In genomic region chr17:29340406-29341261, GRCm38 (mm10) we compare ENCODE assay signal across 8 mouse cellular contexts. TPM values are rescaled to one million over a fixed set of nuclear protein-coding genes. Genes with fewer than 3 reads are reported as not detected.
A peak's percentile ranks its signal among the peaks of the same experiment; 100 is the strongest.
DNase-seq lines count a peak whose midpoint lies in the region; ATAC-seq and TF ChIP-seq lines count a peak whose summit lies in the region.

No protein-coding gene starts in this region.

- peak; percentile 66 to 69 for DNase-seq in heart, adult 2 months
- DNase-seq in heart, postnatal 4 days: no peak
- no peak for DNase-seq in embryo, embryonic 10.5 days (ENCODE audit: low spot score)
- no peak for DNase-seq in ovary, postnatal 10 days (ENCODE audit: low spot score)
- DNase-seq in right cerebral cortex, postnatal 25 days: no peak

- peak overlapping the region; percentile 44 for H3K4me2 ChIP-seq in limb, embryonic 13.5 days (replicated peaks)

- H3K36me3 ChIP-seq in heart, adult 2 months (ENCODE audit: control insufficient read depth, insufficient read depth, low read length): no peaks in the 10 kb centered on the region; the same call in 1 of the 2 replicates
- H3K36me3 ChIP-seq in C2C12 (ENCODE audit: control insufficient read depth, insufficient read depth): peaks cover 58% of the 10 kb centered on the region
- peaks cover 76% of the 10 kb centered on the region for H3K36me3 ChIP-seq in limb, embryonic 13.5 days

- no peak for ATAC-seq in limb, embryonic 13.5 days (ENCODE audit: low FRiP score, low read depth)

- TF ChIP-seq CTCF in heart, adult 2 months (IDR thresholded peaks at IDR 0.05): no peak
- no peak for TF ChIP-seq CTCF in C2C12 (IDR thresholded peaks at IDR 0.05; ENCODE audit: control insufficient read depth, insufficient read depth, insufficient read length)
- no peak for TF ChIP-seq CTCF in embryonic fibroblast, embryonic 13.5 days (IDR thresholded peaks at IDR 0.05; ENCODE audit: borderline replicate concordance, insufficient read depth, low read length)

- peak overlapping the region; percentile 21 for H3ac ChIP-seq in C2C12 (ENCODE audit: control insufficient read depth, insufficient read length, low read depth)

- H3K9me3 ChIP-seq in limb, embryonic 13.5 days: no peaks in the 10 kb centered on the region

- H3K4me3 ChIP-seq in heart, adult 2 months: no peak overlapping the region
- H3K4me3 ChIP-seq in C2C12 (ENCODE audit: insufficient read depth, poor library complexity, severe bottlenecking): no peak overlapping the region
- no peak overlapping the region for H3K4me3 ChIP-seq in embryonic fibroblast, embryonic 13.5 days (ENCODE audit: insufficient read depth, low read length)
- no peak overlapping the region for H3K4me3 ChIP-seq in limb, embryonic 13.5 days

- H3K27ac ChIP-seq in heart, adult 2 months: peak overlapping the region; percentile 92
- H3K27ac ChIP-seq in embryonic fibroblast, embryonic 13.5 days (ENCODE audit: insufficient read depth, low read length): peak overlapping the region; percentile 66; the same call in 1 of the 2 replicates
- peak overlapping the region; percentile 85 for H3K27ac ChIP-seq in limb, embryonic 13.5 days

- no peak overlapping the region for H3K9ac ChIP-seq in heart, adult 2 months (ENCODE audit: low read depth, low read length)
- peak overlapping the region; percentile 32 for H3K9ac ChIP-seq in limb, embryonic 13.5 days

- intact Hi-C loops in heart, adult 2 months (cut with DNase I): no loop called here

- H3K27me3 ChIP-seq in heart, adult 2 months (ENCODE audit: control insufficient read depth, insufficient read depth, low read length): no peaks in the 10 kb centered on the region
- no peaks in the 10 kb centered on the region for H3K27me3 ChIP-seq in C2C12 (ENCODE audit: control insufficient read depth, insufficient read depth, insufficient read length)
- no peaks in the 10 kb centered on the region for H3K27me3 ChIP-seq in limb, embryonic 13.5 days

- H3K4me1 ChIP-seq in heart, adult 2 months (ENCODE audit: control insufficient read depth, insufficient read depth, low read length): peaks cover 35% of the 10 kb centered on the region
- H3K4me1 ChIP-seq in embryonic fibroblast, embryonic 13.5 days (ENCODE audit: control insufficient read depth, insufficient read depth, low read length): peaks cover 24% of the 10 kb centered on the region
- peaks cover 37% of the 10 kb centered on the region for H3K4me1 ChIP-seq in limb, embryonic 13.5 days

- TF ChIP-seq EP300 in heart, adult 2 months (IDR thresholded peaks at IDR 0.05; ENCODE audit: insufficient read depth, low read depth, low read length): no peak

- peaks cover 18% of the 10 kb centered on the region for H3K79me3 ChIP-seq in C2C12 (ENCODE audit: low read depth)

- no peak for TF ChIP-seq POLR2A in heart, adult 2 months (IDR thresholded peaks at IDR 0.05; ENCODE audit: insufficient read depth, low read depth, low read length)
- TF ChIP-seq POLR2A in embryonic fibroblast, embryonic 13.5 days (IDR thresholded peaks at IDR 0.05; ENCODE audit: low read depth, low read length): no peak

- no peaks in the 10 kb centered on the region for H3K79me2 ChIP-seq in heart, adult 2 months (replicated peaks; ENCODE audit: control insufficient read depth, insufficient read depth, low read length)
- peaks cover 34% of the 10 kb centered on the region for H3K79me2 ChIP-seq in C2C12 (ENCODE audit: control insufficient read depth, insufficient read depth)

- WGBS in heart, adult 2 months: 64% methylated on average over 18 of the region's 18 CpGs
- 70% methylated on average over 18 of the region's 18 CpGs for WGBS in limb, embryonic 13.5 days

TF ChIP-seq in C2C12, 6 proteins besides CTCF, POLR2A, EP300 and RAD21:
- TF ChIP-seq MYOD1 (IDR thresholded peaks at IDR 0.05; ENCODE audit: control insufficient read depth, insufficient read length, low read depth) (peak; percentile 68), MYOG (IDR thresholded peaks at IDR 0.05; ENCODE audit: control insufficient read depth, extremely low read depth, insufficient read length) (no peak), CEBPB (IDR thresholded peaks at IDR 0.05; ENCODE audit: low read depth) (no peak)

RNA-seq across cellular contexts. Expression of gene Mtch1, which starts 7.1 kb away (rescaled TPM):
- 100 to 1,000 TPM; 186 to 203 TPM for total RNA-seq in heart, adult 2 months (2021)
- polyA plus RNA-seq in heart, adult 2 months (2012; rRNA removed): 234 and 293 TPM in 2 replicates
- 100 to 1,000 TPM; 358 to 374 TPM for total RNA-seq in heart, postnatal 4 days (2021)
- 464 TPM for polyA plus RNA-seq in C2C12 (2012; fragmentation: generic; extraction: Trizol)
- polyA plus RNA-seq in embryonic fibroblast, embryonic 13.5 days (2011; ENCODE audit: insufficient read length, low read depth, missing spikeins): 296 and 366 TPM in 2 replicates
- 328 and 333 TPM in 2 replicates for polyA plus RNA-seq in limb, embryonic 13.5 days (2015; fragmentation: Nextera tagmentation; extraction: Ambion mirVana)

RNA-seq across cellular contexts. Expression of gene Fgd2, which starts 20.1 kb away (rescaled TPM):
- total RNA-seq in heart, adult 2 months (2021): 1 to 10 TPM; 1.9 to 2.4 TPM
- polyA plus RNA-seq in heart, adult 2 months (2012; rRNA removed): 5.9 and 9.2 TPM in 2 replicates
- total RNA-seq in heart, postnatal 4 days (2021): 1 to 10 TPM; 2.1 to 2.8 TPM
- 0.19 TPM for polyA plus RNA-seq in C2C12 (2012; fragmentation: generic; extraction: Trizol)
- polyA plus RNA-seq in embryonic fibroblast, embryonic 13.5 days (2011; ENCODE audit: insufficient read length, low read depth, missing spikeins): 0.44 TPM in 1 of 2 replicates, not detected in the other
- 4.3 and 6.7 TPM in 2 replicates for polyA plus RNA-seq in limb, embryonic 13.5 days (2015; fragmentation: Nextera tagmentation; extraction: Ambion mirVana)

RNA-seq across cellular contexts. Expression of gene Pi16, which starts 23.2 kb away (rescaled TPM):
- 10 to 100 TPM; 24.1 to 40.7 TPM for total RNA-seq in heart, adult 2 months (2021)
- polyA plus RNA-seq in heart, adult 2 months (2012; rRNA removed): 63.1 and 73.5 TPM in 2 replicates
- total RNA-seq in heart, postnatal 4 days (2021): 10 to 100 TPM in 1 of 2 experiments, 1 to 10 TPM in 1; 8.8 to 10.2 TPM
- 0.55 TPM for polyA plus RNA-seq in C2C12 (2012; fragmentation: generic; extraction: Trizol)
- 0.23 and 0.61 TPM in 2 replicates for polyA plus RNA-seq in embryonic fibroblast, embryonic 13.5 days (2011; ENCODE audit: insufficient read length, low read depth, missing spikeins)
- 0.45 and 0.46 TPM in 2 replicates for polyA plus RNA-seq in limb, embryonic 13.5 days (2015; fragmentation: Nextera tagmentation; extraction: Ambion mirVana)

Comparison
In these comparisons a context has a peak if more than half of its experiments do, and no peak if none do; other contexts are left out.
1. DNase-seq: peak in heart, adult 2 months (2 of 2); none in heart, postnatal 4 days (single experiment), embryo, embryonic 10.5 days (single experiment), ovary, postnatal 10 days (single experiment) and right cerebral cortex, postnatal 25 days (single experiment).
2. RNA of gene Pi16, which starts 23.2 kb away (polyA plus RNA-seq): 63.1 to 73.5 TPM in heart, adult 2 months; 0.23 to 0.61 TPM in embryonic fibroblast, embryonic 13.5 days, 0.55 TPM in C2C12 (single experiment) and 0.45 to 0.46 TPM in limb, embryonic 13.5 days; every median in the first group is over 10 times any median in the second.
3. Peak in every context shown above with its lines, with median percentiles within 50 percentile points of each other: H3K27ac ChIP-seq.